Mouse (Mus musculus) hindbrain, embryonic 13.5 days (tissue): Measurements from ENCODE around the gene Stau1. TPM values are rescaled to one million over a fixed set of nuclear protein-coding genes. Genes with fewer than 3 reads are reported as not detected.
A peak's percentile ranks its signal among the peaks of the same experiment; 100 is the strongest.
"Not testable (repeated sequence)": the region's sequence is repeated elsewhere in the genome, so short reads cannot be mapped to it uniquely, and the experiment has no call there.

ENCODE experiments used
- ATAC-seq: fragments of 200-750 bp; cut with Nextera tagmentation; 2 replicates; pipeline ENCODE4 v1.8.0; 2017; ENCODE audit warnings: moderate TSS enrichment; ENCODE audit not compliant: low FRiP score
- H3K27ac ChIP-seq: fragments of 300-500 bp; sonication (generic); 2 replicates; pipeline ENCODE4 v1.5.1; 2015; ENCODE audit warnings: inconsistent platforms, mild to moderate bottlenecking, moderate library complexity
- H3K27me3 ChIP-seq: fragments of 300-500 bp; sonication (generic); 2 replicates; pipeline ENCODE4 v1.6.1; 2015; ENCODE audit warnings: mild to moderate bottlenecking, inconsistent platforms
- H3K36me3 ChIP-seq: fragments of 300-500 bp; sonication (generic); 2 replicates; pipeline ENCODE4 v1.6.1; 2015; ENCODE audit warnings: mild to moderate bottlenecking, inconsistent platforms
- H3K4me1 ChIP-seq: fragments of 300-500 bp; sonication (generic); replicated peaks from 2 replicates; pipeline ENCODE4 v1.6.1; 2015; ENCODE audit warnings: inconsistent platforms
- H3K4me2 ChIP-seq: fragments of 300-500 bp; sonication (generic); 2 replicates; pipeline ENCODE4 v1.6.1; 2015; ENCODE audit warnings: inconsistent platforms, mild to moderate bottlenecking, moderate library complexity
- H3K4me3 ChIP-seq: fragments of 300-500 bp; sonication (generic); 2 replicates; pipeline ENCODE4 v1.5.1; 2015; ENCODE audit warnings: mild to moderate bottlenecking, inconsistent platforms
- H3K9ac ChIP-seq: fragments of 300-500 bp; sonication (generic); 2 replicates; pipeline ENCODE4 v1.6.1; 2015; ENCODE audit warnings: mild to moderate bottlenecking, inconsistent platforms
- H3K9me3 ChIP-seq: fragments of 300-500 bp; sonication (generic); 2 replicates; pipeline ENCODE4 v1.6.1; 2016; ENCODE audit warnings: inconsistent platforms
- WGBS: fragments of 180-500 bp; shearing (Covaris S2); methylation state at CpG from one replicate; pipeline ENCODE4 v1.1.7; 2015; 5-methylcytosine and 5-hydroxymethylcytosine counted together
- polyA plus RNA-seq: library from polyadenylated mRNA; unstranded; fragments of >200 nt; fragmentation: Nextera tagmentation; extraction: Ambion mirVana; gene quantifications from 2 replicates; pipeline ENCODE4 v1.2.1, GENCODE M21; 2015

The Stau1 gene
- polyA plus RNA-seq, 1 experiment from 2014 or later, result 113 TPM

DNA sequence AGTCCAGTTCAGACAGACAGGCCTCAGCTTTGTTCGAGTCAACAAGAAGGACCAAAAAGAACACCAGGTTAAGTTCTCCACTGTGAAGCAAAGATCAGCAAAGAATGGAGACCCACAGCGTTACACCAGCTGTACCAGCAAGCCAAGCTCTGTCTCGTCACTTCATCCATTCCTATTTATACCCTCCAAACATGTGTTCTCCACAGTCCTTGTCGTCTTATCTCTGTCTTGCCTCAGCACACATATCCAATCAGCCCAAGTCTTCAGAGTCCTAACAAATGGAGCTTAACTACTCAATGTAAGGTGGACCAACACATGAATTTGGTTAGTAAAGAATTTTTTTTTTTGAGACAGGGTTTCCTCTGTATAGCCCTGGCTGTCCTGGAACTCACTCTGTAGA is 13.4 kb upstream of the Stau1 start:
- Histone ChIP-seq H3K27me3 (peaks cover 12% of the 10 kb centered on the region; the same call in 1 of the 2 replicates), H3K9me3 (no peaks in the 10 kb centered on the region), H3K4me2 (no peak overlapping the region), H3K4me3 (no peak overlapping the region), H3K9ac (no peak overlapping the region), H3K4me1 (peaks cover under 1% of the 10 kb centered on the region), H3K27ac (no peak overlapping the region), H3K36me3 (no peaks in the 10 kb centered on the region)
- 83% methylated on average over 4 of the region's 4 CpGs for WGBS
- no peak for ATAC-seq

GRCm38 (mm10) chr2:167007565-167007964 is 11.5 kb upstream of the Stau1 start:
- not testable (repeated sequence) for H3K4me3 ChIP-seq, H3K4me1 ChIP-seq, H3K27ac ChIP-seq, H3K9me3 ChIP-seq, H3K4me2 ChIP-seq, H3K36me3 ChIP-seq, H3K9ac ChIP-seq, ATAC-seq
- H3K27me3 ChIP-seq, result peaks cover 12% of the 10 kb centered on the region; the same call in 1 of the 2 replicates
- WGBS, result 78% methylated on average over 4 of the region's 4 CpGs

- H3K9me3 ChIP-seq, result no peaks in the 10 kb centered on the region
- no peaks in the 10 kb centered on the region for H3K36me3 ChIP-seq
- no peak overlapping the region for H3K4me3 ChIP-seq
- H3K27me3 ChIP-seq, result peaks cover 12% of the 10 kb centered on the region; the same call in 1 of the 2 replicates
- WGBS, result 77% methylated on average over 13 of the region's 13 CpGs
- ATAC-seq, result no peak
- H3K4me1 ChIP-seq, result no peaks in the 10 kb centered on the region
- H3K9ac ChIP-seq, result no peak overlapping the region
- H3K4me2 ChIP-seq, result no peak overlapping the region
- H3K27ac ChIP-seq, result no peak overlapping the region
Measured at GRCm38 (mm10) chr2:167007001-167007491, 10.9 kb upstream of the Stau1 start.

DNA sequence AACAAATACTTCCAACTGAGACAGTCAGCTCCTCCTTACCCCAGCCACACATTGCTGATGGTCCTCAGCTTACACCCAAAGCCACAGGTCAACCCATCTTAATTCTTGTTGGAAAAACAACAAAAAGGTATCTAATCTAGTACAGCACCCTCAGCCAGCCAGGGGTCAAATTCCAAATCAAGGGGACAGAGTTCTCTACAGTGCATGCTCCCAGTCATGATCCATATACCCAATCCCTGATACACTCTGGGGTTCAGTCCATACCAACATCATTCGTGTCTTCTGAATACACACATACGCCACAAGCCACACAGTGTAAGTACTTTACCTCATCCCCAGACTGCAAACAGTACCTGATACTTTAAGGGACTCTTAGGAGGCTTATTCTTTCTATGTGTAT is 10.3 kb upstream of the Stau1 start:
- no peak for ATAC-seq
- Histone ChIP-seq H3K27ac (no peak overlapping the region), H3K9me3 (no peaks in the 10 kb centered on the region), H3K4me2 (no peak overlapping the region), H3K9ac (no peak overlapping the region), H3K4me1 (no peaks in the 10 kb centered on the region), H3K36me3 (no peaks in the 10 kb centered on the region), H3K27me3 (peaks cover 12% of the 10 kb centered on the region; the same call in 1 of the 2 replicates), H3K4me3 (no peak overlapping the region)
- WGBS, result 93% methylated on average over 2 of the region's 2 CpGs

DNA sequence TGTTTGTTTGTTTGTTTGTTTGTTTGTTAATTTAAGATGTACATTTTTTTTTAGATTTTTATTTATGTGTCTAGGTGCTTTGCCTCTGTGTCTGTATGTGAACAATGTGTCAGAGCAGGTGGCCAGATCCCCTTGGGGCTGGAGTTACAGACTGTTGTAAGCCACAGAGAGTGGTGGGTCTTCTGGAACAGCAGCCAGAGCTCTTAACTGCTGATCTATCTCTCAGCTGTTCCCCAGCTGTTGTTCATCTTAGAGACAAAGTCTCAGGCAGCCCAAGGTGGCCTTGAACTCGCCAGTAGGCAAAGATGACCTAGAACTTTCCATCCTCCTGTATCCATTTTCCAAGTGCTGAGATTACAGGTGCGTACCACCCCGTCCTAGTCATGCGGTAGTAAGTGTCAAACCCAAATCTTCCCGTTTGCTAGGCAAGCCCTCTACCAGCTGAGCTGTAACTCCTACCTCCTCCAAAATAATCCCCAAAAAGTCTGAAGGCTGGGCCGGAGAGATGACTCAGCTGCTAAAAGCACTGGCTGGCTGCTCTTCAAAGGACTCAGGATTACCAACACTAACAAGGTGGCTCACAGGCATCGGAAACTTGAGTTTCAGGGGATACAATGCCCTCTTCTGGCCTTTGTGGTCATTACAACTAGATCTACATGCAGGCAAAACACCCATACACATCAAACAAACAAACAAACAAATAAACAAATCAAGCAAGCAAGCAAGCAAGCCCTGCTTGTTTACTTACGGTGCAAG is 8.2 kb upstream of the Stau1 start:
- Histone ChIP-seq H3K27me3 (peaks cover 7% of the 10 kb centered on the region; the same call in 1 of the 2 replicates), H3K4me1 (no peaks in the 10 kb centered on the region), H3K4me3 (no peak overlapping the region), H3K9me3 (no peaks in the 10 kb centered on the region), H3K36me3 (no peaks in the 10 kb centered on the region), H3K4me2 (no peak overlapping the region), H3K27ac (no peak overlapping the region), H3K9ac (no peak overlapping the region)
- ATAC-seq, result no peak
- 51% methylated on average over 8 of the region's 8 CpGs for WGBS

GRCm38 (mm10) chr2:167001486-167001885 is 5.4 kb upstream of the Stau1 start:
- H3K36me3 ChIP-seq, result no peaks in the 10 kb centered on the region
- no peaks in the 10 kb centered on the region for H3K9me3 ChIP-seq
- H3K27ac ChIP-seq, result no peak overlapping the region
- WGBS, result 80% methylated on average over 9 of the region's 9 CpGs
- H3K4me1 ChIP-seq, result peaks cover 4% of the 10 kb centered on the region
- H3K9ac ChIP-seq, result no peak overlapping the region
- 0 out of 2 replicates have a peak, but pooled peaks cover 1% of the 10 kb centered on the region for H3K27me3 ChIP-seq
- no peak overlapping the region for H3K4me3 ChIP-seq
- no peak for ATAC-seq
- H3K4me2 ChIP-seq, result no peak overlapping the region

DNA sequence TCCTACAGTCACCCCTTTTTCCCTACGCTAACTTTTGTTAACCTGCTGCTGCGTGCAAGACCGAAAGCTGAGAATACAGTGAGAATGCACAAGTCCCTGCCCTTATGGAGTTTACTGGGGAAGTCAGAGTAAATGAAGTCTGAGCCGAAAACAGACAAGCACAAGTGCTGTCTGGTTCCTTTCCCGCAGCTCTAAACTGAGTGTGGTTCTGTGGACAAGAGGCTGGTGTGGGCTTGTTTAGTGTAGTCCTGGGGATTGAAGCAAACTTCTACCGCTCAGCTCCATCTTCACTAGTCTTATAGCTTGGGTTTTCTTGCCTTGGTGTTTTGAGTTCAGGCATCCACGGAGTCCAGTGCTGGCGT is 415 bp upstream of the Stau1 start:
- Histone ChIP-seq H3K9me3 (no peaks in the 10 kb centered on the region), H3K4me3 (peak overlapping the region; percentile 95), H3K9ac (peak overlapping the region; percentile 65), H3K36me3 (no peaks in the 10 kb centered on the region), H3K4me2 (peak overlapping the region; percentile 92), H3K27me3 (no peaks in the 10 kb centered on the region), H3K4me1 (peaks cover 42% of the 10 kb centered on the region), H3K27ac (peak overlapping the region; percentile 97)
- ATAC-seq, result peak; percentile 29; the same call in 1 of the 2 replicates
- WGBS, result 42% methylated on average over 8 of the region's 8 CpGs

DNA sequence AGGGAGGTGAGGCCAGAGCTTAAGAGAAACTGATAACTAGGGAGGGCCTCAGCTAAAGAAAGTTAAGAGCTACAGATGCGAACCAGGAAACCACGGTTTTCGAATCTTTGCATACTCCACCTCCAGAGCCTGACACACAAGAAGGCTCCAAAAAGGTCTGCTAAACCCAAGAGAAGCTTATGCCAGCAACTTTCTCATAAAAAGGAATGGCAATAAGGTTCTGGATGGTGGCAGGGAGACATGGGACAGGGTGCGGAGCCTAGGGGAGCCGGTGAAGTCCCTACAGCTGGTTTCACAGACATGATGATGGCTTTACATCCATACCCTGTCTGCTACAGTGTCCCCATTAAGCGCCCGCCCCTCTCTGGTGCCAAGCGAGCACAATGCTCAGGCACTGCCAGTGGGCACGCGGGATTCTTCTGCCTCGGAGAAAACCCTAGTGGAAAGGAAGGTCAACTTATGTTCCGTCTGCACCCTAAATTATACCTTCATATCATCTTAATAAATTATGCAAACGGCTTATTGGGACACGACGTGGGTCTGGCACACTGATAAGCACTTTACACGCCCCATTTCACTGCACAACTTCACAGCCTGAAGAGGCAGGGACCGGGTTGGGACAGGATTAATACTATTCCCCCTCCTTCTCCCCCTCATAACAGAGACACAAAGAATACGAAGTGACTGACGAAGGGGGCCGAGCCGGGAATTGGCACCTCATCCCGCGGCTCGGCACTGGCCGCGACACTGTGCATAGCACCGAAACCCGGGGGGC is 891 bp downstream of the Stau1 start:
- H3K9ac ChIP-seq, result peak overlapping the region; percentile 99
- peak overlapping the region; percentile 95 for H3K4me3 ChIP-seq
- peak; percentile 43 for ATAC-seq
- H3K27me3 ChIP-seq, result no peaks in the 10 kb centered on the region
- H3K36me3 ChIP-seq, result no peaks in the 10 kb centered on the region
- H3K4me1 ChIP-seq, result peaks cover 43% of the 10 kb centered on the region
- H3K4me2 ChIP-seq, result peak overlapping the region; percentile 92
- H3K27ac ChIP-seq, result peak overlapping the region; percentile 97
- no peaks in the 10 kb centered on the region for H3K9me3 ChIP-seq
- WGBS, result 5% methylated on average over 28 of the region's 28 CpGs

DNA sequence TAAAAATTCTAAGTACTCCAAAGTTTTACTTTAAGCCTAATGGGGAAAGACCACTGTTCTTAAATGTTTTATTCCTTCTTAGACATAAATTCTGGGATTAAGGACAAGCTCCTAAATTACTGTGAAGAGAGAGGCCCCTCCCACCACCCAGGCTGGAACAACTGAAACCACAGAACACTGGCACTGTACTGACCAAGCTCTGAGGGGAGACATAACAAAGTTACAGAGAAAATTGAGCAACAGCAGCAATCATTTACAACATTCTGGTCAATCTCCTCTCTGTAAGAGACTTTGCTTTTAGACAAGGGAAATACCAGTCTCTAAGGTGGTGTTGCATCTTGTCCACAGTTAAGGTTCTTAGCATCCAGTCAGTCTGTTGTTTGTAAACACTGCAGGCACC is 4.2 kb downstream of the Stau1 start:
- H3K9ac ChIP-seq, result peak overlapping the region; percentile 39; the same call in 1 of the 2 replicates
- ATAC-seq, result no peak
- H3K9me3 ChIP-seq, result no peaks in the 10 kb centered on the region
- no peak overlapping the region for H3K4me3 ChIP-seq
- no peak overlapping the region for H3K4me2 ChIP-seq
- H3K27ac ChIP-seq, result no peak overlapping the region; the same call in 1 of the 2 replicates
- peaks cover 46% of the 10 kb centered on the region for H3K4me1 ChIP-seq
- no peaks in the 10 kb centered on the region for H3K36me3 ChIP-seq
- H3K27me3 ChIP-seq, result no peaks in the 10 kb centered on the region

GRCm38 (mm10) chr2:166990861-166991260 is 5.2 kb downstream of the Stau1 start:
- Histone ChIP-seq H3K9ac (no peak overlapping the region), H3K27me3 (no peaks in the 10 kb centered on the region), H3K4me1 (peaks cover 40% of the 10 kb centered on the region), H3K36me3 (no peaks in the 10 kb centered on the region), H3K4me3 (no peak overlapping the region), H3K9me3 (no peaks in the 10 kb centered on the region), H3K4me2 (no peak overlapping the region), H3K27ac (no peak overlapping the region)
- no peak for ATAC-seq
- WGBS, result 92% methylated on average over 7 of the region's 7 CpGs

DNA sequence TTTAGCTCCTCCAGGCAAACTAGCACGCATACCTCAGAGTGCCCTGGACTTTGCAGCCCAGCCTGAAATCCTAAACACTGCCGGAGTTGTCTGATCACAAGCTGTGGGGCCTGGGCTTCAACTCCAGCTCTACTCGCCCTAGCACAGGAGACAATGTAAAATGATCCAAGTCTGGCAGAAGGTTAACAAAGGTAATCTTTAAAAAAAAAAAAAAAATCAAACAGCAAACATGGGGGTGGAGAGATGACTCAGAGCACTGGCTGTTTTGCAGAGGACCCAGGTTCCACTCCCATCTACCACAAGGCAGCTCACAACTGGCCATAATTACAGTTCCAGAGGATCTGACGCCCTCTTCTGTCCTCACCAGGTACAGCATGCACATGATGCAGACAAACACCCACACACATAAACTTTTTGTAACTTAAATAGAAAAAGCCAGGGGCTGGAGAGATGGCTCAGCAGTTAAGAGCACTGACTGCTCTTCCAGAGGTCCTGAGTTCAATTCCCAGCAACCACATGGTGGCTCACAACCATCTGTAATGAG is 12.7 kb downstream of the Stau1 start:
- H3K9ac ChIP-seq, result no peak overlapping the region
- H3K4me2 ChIP-seq, result no peak overlapping the region
- no peak for ATAC-seq
- no peaks in the 10 kb centered on the region for H3K27me3 ChIP-seq
- H3K4me1 ChIP-seq, result no peaks in the 10 kb centered on the region
- no peaks in the 10 kb centered on the region for H3K9me3 ChIP-seq
- no peaks in the 10 kb centered on the region for H3K36me3 ChIP-seq
- 90% methylated on average over 4 of the region's 4 CpGs for WGBS
- H3K27ac ChIP-seq, result no peak overlapping the region
- H3K4me3 ChIP-seq, result no peak overlapping the region

DNA sequence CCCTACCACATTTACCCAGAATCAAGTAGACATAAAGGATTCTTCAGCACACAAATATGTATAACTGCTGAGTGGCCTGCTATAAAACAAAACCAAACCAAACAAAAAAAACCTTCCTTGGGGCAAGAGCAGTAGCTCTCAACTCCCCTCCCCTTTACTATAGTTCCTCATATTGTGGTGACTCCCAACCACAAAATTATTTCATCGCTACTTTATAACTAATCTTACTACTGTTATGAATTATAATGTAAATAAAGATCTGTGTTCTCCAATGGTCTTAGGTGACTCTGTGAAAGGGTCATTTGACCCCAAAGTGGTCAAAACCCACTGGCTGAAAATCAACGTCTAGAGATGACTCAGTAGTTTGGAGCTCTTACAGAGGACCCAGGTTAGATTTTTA is 15.9 kb downstream of the Stau1 start:
- Histone ChIP-seq H3K27ac (no peak overlapping the region), H3K4me1 (peaks cover 30% of the 10 kb centered on the region)

More for the DNA sequence above, 15.9 kb downstream of the Stau1 start:
- 86% methylated on average over 2 of the region's 2 CpGs for WGBS
- Histone ChIP-seq H3K4me3 (no peak overlapping the region), H3K4me2 (no peak overlapping the region), H3K9me3 (no peaks in the 10 kb centered on the region), H3K27me3 (no peaks in the 10 kb centered on the region), H3K9ac (no peak overlapping the region), H3K36me3 (no peaks in the 10 kb centered on the region)
- ATAC-seq, result no peak
